Mouse (Mus musculus) megakaryocyte, embryonic 14.5 days (primary cell): ENCODE measurements around the gene Ust.

Experiments used
- FLI1 ChIP-seq: IDR thresholded peaks from 2 replicates; pipeline ENCODE4 v1.6.1; 2012; ENCODE audit warnings: low read length, inconsistent platforms, mixed read lengths
- GATA1 ChIP-seq: IDR thresholded peaks from 3 replicates; pipeline ENCODE4 v1.6.1; 2012; ENCODE audit warnings: mixed read lengths, low read length, inconsistent platforms, borderline replicate concordance

GRCm38 (mm10) chr10:8181596-8182185 lies 336.9 kb downstream of the Ust start:
- no peak for TF ChIP-seq FLI1
- no peak for TF ChIP-seq GATA1
